Mouse (Mus musculus) cerebellum, postnatal 36 days (tissue): ENCODE data around the gene Afp.

ENCODE experiments used
- DNase-seq, 2 experiments: peaks; one replicate each; pipeline ENCODE4 v3.0.0; 2021 to 2022; ENCODE audit warnings: mixed read lengths in 2 of 2

The Afp gene

GRCm38 (mm10) chr5:90509828-90510592 lies 19.5 kb downstream of the Afp start:
- no peak for DNase-seq

- DNase-seq: no peak
These were observed 21.9 kb downstream of the Afp start for GRCm38 (mm10) chr5:90512288-90512955.

DNA sequence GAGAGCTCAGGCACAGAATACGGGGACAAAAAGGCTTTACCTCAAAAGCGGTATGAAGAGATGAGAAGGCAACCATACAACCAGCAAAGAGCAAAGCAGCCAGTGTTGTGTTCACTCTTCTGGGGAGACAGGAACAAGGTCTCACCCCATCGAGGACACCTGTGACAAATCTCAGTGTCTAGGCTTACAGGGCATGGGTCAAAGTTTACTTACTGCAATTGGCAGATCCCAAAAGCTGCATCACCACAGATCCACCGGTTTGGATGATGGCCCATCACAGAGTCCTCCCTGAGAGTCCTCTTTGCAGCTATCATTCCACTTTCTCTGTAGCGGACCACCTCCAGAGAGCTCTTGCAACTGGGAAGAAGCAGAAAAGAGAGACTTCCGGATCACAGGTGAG lies 25.0 kb downstream of the Afp start:
- DNase-seq: no peak

DNA sequence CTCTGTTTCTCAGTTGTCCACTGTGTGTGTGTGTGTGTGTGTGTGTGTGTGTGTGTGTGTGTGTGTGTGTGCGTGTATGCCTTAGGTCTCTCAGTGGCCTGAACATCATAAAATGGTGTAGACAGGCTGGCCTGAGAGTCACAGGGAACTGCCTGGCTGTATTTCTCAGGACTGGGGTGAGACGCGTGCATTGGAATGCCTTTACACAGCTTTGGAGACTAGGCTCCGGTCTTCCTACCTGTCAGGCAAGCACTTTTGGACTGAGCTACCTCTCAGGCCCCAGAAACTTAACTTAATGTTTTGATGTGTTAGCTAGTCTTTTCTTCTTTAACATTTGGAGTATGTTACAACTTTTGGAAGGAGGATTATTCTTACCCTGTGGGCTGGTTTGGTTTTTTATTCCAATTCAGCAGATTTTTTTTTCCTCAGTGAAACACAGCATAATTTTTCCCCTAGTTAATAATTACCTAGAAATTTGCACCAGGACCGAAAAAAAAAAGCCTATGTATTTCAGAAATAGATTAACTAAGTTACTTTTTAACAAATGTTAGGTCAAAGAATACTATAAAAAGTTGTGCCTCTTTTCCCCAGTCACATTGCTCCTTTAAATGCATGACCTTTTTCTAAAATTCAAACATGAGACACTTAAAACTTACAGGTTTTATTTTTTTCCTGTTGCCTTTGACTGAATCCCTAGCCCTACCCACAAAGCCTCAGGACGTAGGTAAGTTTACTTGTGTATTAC lies 28.0 kb downstream of the Afp start, which contains the start of gene Afm:
TSS of gene Afm (plus strand) at position 577 of the 745 bp plus-strand sequence.
- no peak for DNase-seq

DNA sequence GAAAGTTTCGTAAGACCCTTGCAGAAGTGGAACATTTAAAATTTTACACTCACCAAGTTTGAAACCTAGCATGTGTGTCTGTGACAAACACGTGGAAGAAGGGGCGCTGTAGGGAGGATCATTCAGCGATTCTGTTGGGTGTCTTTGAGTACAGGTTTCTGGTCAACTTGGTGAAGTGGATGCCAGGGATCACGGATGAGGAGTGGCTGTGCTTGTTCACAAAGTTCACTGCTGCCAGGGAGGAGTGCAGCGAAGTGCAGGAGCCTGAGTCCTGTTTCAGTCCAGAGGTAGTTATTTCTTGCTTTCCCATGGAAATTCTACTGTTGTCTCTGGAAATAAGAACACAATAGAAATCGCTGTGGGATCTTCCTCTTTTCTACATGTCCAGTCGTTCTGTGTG lies 60.7 kb downstream of the Afp start:
- DNase-seq: no peak

GRCm38 (mm10) chr5:90556052-90556451 lies 65.5 kb downstream of the Afp start:
- DNase-seq: no peak
